Mouse (Mus musculus) neural tube, embryonic 11.5 days (tissue): ENCODE results near the gene Ctss. TPM values are rescaled to one million over a fixed set of nuclear protein-coding genes. Genes with fewer than 3 reads are reported as not detected.

Experiments used
- ATAC-seq: fragments of 200-750 bp; cut with Nextera tagmentation; 2 replicates; pipeline ENCODE4 v1.8.0; 2017; ENCODE audit warnings: moderate number of reproducible peaks, mild to moderate bottlenecking, moderate TSS enrichment, moderate library complexity; ENCODE audit not compliant: insufficient read depth, low FRiP score, low TSS enrichment
- DNase-seq: peaks from one replicate; pipeline ENCODE4 v3.0.0-alpha.2; 2015; ENCODE audit warnings: low spot score
- H3K27ac ChIP-seq: fragments of 300-500 bp; sonication (generic); 2 replicates; pipeline ENCODE4 v1.5.1; 2014; ENCODE audit warnings: low read depth, mild to moderate bottlenecking, low read length
- H3K27me3 ChIP-seq: fragments of 300-500 bp; sonication (generic); 2 replicates; pipeline ENCODE4 v1.6.1; 2014; ENCODE audit warnings: mild to moderate bottlenecking, low read length, mixed read lengths; ENCODE audit not compliant: control insufficient read depth, insufficient read depth
- H3K36me3 ChIP-seq: fragments of 300-500 bp; sonication (generic); 2 replicates; pipeline ENCODE4 v1.6.1; 2014; ENCODE audit warnings: mild to moderate bottlenecking, low read length, moderate library complexity, mixed read lengths; ENCODE audit not compliant: control insufficient read depth, insufficient read depth
- H3K4me1 ChIP-seq: fragments of 300-500 bp; sonication (generic); 2 replicates; pipeline ENCODE4 v1.6.1; 2014; ENCODE audit warnings: low read length, mixed read lengths; ENCODE audit not compliant: control insufficient read depth, insufficient read depth
- H3K4me2 ChIP-seq: fragments of 300-500 bp; sonication (generic); 2 replicates; pipeline ENCODE4 v1.6.1; 2014; ENCODE audit warnings: low read depth, mild to moderate bottlenecking, moderate library complexity
- H3K4me3 ChIP-seq: fragments of 300-500 bp; sonication (generic); 2 replicates; pipeline ENCODE4 v1.5.1; 2014; ENCODE audit warnings: low read depth, low read length
- H3K9ac ChIP-seq: fragments of 300-500 bp; sonication (generic); 2 replicates; pipeline ENCODE4 v1.6.1; 2014; ENCODE audit warnings: mild to moderate bottlenecking, low read length
- H3K9me3 ChIP-seq: fragments of 300-500 bp; sonication (generic); 2 replicates; pipeline ENCODE4 v1.6.1; 2016; ENCODE audit warnings: low read length; ENCODE audit not compliant: control insufficient read depth
- WGBS: fragments of 180-500 bp; shearing (Covaris S2); extraction: QIAGEN DNeasy Blood & Tissue Kit; methylation state at CpG from one replicate; pipeline ENCODE4 v1.1.7; 2014; 5-methylcytosine and 5-hydroxymethylcytosine counted together
- polyA plus RNA-seq: library from polyadenylated mRNA; unstranded; fragments of >200 nt; fragmentation: Nextera tagmentation; extraction: Ambion mirVana; gene quantifications from 2 replicates; pipeline ENCODE4 v1.2.1, GENCODE M21; 2014

Ctss gene
- polyA plus RNA-seq, 1 experiment from 2014 or later = 8.8 TPM

GRCm38 (mm10) chr3:95523662-95524061 is 2.9 kb upstream of the Ctss start:
- Histone ChIP-seq H3K4me1 (no peaks in the 10 kb centered on the region), H3K4me3 (no peak overlapping the region), H3K36me3 (no peaks in the 10 kb centered on the region), H3K9me3 (no peaks in the 10 kb centered on the region), H3K9ac (no peak overlapping the region), H3K4me2 (no peak overlapping the region), H3K27ac (no peak overlapping the region), H3K27me3 (no peaks in the 10 kb centered on the region)
- 74% methylated on average over 3 of the region's 3 CpGs for WGBS
- ATAC-seq (no peak), DNase-seq (peak; percentile 10)

- Histone ChIP-seq H3K9me3 (no peaks in the 10 kb centered on the region), H3K9ac (no peak overlapping the region), H3K27ac (no peak overlapping the region), H3K27me3 (no peaks in the 10 kb centered on the region), H3K4me1 (no peaks in the 10 kb centered on the region), H3K4me2 (no peak overlapping the region), H3K36me3 (no peaks in the 10 kb centered on the region), H3K4me3 (no peak overlapping the region)
- 79% methylated on average over 2 of the region's 2 CpGs for WGBS
- DNase-seq (no peak), ATAC-seq (no peak)
Observed at GRCm38 (mm10) chr3:95524673-95525072, 1.9 kb upstream of the Ctss start.

DNA sequence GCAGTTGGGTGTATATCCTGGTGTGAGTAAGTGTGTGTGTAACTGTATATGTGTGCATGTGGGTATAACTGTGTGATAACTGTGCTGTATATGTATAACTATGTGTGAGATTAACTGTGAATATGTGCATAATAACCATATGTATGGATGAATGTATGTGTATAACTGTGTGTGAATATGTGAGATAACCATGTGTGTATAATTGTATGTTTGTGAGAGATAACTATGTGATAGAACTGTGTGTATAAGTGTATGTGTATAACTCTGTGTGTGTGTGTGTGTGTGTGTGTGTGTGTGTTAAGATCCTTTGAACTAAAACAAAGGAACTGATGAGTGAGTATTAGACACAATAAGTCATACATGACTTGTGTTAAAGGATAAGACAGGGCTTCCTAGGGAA is 475 bp upstream of the Ctss start:
- no peaks in the 10 kb centered on the region for H3K36me3 ChIP-seq
- ATAC-seq (no peak), DNase-seq (no peak)
- no peak overlapping the region for H3K4me2 ChIP-seq
- H3K27ac ChIP-seq = no peak overlapping the region
- no peaks in the 10 kb centered on the region for H3K9me3 ChIP-seq
- H3K4me3 ChIP-seq = no peak overlapping the region
- H3K27me3 ChIP-seq = no peaks in the 10 kb centered on the region
- H3K4me1 ChIP-seq = no peaks in the 10 kb centered on the region
- no peak overlapping the region for H3K9ac ChIP-seq

- WGBS = 89% methylated on average over 6 of the region's 6 CpGs
- no peak overlapping the region for H3K4me2 ChIP-seq
- H3K9ac ChIP-seq = no peak overlapping the region
- no peak for ATAC-seq
- no peak overlapping the region for H3K4me3 ChIP-seq
- H3K9me3 ChIP-seq = no peaks in the 10 kb centered on the region
- no peak for DNase-seq
- H3K27ac ChIP-seq = no peak overlapping the region
- H3K27me3 ChIP-seq = no peaks in the 10 kb centered on the region
- no peaks in the 10 kb centered on the region for H3K36me3 ChIP-seq
- H3K4me1 ChIP-seq = no peaks in the 10 kb centered on the region
Observed at GRCm38 (mm10) chr3:95529814-95530213, 3.2 kb downstream of the Ctss start.

DNA sequence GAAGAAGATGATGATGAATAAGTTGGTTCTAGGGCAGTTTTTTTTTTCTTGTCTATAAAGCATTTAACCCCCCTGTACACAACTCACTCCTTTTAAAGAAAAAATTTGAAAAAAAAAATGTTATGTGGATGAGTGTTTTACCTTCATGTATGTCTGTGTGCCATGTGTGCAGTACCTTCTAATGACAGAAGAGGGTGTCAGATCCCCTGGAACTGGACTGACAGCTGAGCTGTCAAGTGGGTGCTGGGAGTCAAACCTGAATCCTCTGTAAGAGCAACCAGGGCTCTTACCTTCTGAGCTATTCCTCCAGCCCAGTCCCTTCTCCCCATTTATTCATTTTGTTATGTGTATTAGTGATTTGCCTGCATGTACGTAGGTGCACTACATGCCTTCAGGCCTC is 4.4 kb downstream of the Ctss start:
- no peak for ATAC-seq
- no peaks in the 10 kb centered on the region for H3K4me1 ChIP-seq
- H3K4me2 ChIP-seq = no peak overlapping the region
- H3K36me3 ChIP-seq = no peaks in the 10 kb centered on the region
- 100% methylated on average over 1 of the region's 1 CpGs for WGBS
- DNase-seq = no peak
- no peaks in the 10 kb centered on the region for H3K9me3 ChIP-seq
- H3K9ac ChIP-seq = no peak overlapping the region
- no peak overlapping the region for H3K4me3 ChIP-seq
- H3K27me3 ChIP-seq = no peaks in the 10 kb centered on the region
- no peak overlapping the region for H3K27ac ChIP-seq

DNA sequence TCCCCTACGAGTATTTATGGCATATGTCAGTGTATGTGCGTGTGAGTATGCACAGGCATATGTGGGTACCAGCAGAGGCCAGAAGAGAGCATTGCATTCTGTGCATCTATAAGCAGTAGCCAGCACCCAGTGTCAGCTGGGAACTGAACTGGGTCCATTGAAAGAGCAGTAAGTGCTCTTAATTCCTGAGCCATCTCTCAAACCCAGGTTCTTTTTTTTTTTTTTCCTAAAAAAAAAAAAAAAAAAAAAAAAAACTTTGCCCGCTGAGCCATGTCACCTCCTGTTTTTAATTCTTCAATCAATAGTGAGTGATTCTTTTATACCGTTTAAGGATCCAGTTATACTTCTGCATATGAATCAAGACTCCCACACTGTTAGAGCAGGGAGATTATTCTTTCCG is 6.8 kb downstream of the Ctss start:
- H3K27me3 ChIP-seq = no peaks in the 10 kb centered on the region
- H3K4me1 ChIP-seq = no peaks in the 10 kb centered on the region
- no peak overlapping the region for H3K27ac ChIP-seq
- WGBS = 89% methylated on average over 5 of the region's 5 CpGs
- H3K9ac ChIP-seq = no peak overlapping the region
- no peaks in the 10 kb centered on the region for H3K9me3 ChIP-seq
- H3K4me3 ChIP-seq = no peak overlapping the region
- H3K36me3 ChIP-seq = no peaks in the 10 kb centered on the region
- no peak for ATAC-seq
- no peak overlapping the region for H3K4me2 ChIP-seq
- DNase-seq = no peak

DNA sequence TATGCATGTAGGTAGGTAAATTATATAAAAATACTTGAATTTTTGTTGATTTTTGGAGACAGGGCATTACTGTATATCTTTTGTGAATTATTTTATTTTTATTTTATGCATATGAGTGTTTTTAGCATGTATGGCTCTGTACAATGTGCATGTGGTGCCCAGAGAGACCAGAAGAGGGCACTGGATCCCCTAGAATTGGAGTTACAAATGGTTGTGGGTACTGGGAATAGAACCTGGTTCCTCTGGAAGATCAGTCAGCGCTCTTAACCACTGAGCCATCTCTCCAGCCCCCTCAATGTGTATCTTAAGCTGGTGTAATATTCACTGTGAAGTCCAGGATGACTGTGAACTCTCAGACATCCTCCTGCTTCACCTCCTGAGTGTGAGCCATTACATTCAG is 8.3 kb downstream of the Ctss start:
- Histone ChIP-seq H3K9me3 (no peaks in the 10 kb centered on the region), H3K36me3 (no peaks in the 10 kb centered on the region), H3K27ac (no peak overlapping the region), H3K27me3 (no peaks in the 10 kb centered on the region), H3K4me1 (no peaks in the 10 kb centered on the region), H3K9ac (no peak overlapping the region), H3K4me3 (no peak overlapping the region), H3K4me2 (no peak overlapping the region)
- WGBS = 83% methylated on average over 1 of the region's 1 CpGs
- ATAC-seq (no peak), DNase-seq (no peak)

DNA sequence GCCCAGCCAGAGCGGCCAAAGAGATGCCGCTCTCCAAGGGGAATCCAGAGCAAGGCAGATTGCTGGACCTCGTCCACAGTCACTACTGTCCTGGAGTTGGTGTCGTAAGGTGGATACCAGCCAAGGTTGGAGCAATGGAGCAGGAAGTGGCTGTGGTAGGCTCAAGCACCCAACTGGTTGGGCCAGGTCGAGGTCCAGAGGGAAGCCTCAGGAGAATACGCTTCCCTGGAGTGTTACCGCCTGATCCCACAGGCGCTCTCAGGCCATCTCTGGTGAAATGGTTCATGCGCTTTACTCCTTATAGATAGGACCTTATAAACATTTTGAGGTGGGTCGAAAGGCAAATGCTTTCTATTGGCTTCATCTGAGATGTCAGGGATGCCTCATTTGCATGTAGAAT is 12.3 kb downstream of the Ctss start:
- Histone ChIP-seq H3K27ac (no peak overlapping the region), H3K9me3 (no peaks in the 10 kb centered on the region), H3K9ac (no peak overlapping the region), H3K27me3 (no peaks in the 10 kb centered on the region), H3K4me3 (no peak overlapping the region), H3K4me2 (no peak overlapping the region), H3K4me1 (no peaks in the 10 kb centered on the region), H3K36me3 (no peaks in the 10 kb centered on the region)
- DNase-seq (no peak), ATAC-seq (no peak)
- 91% methylated on average over 10 of the region's 10 CpGs for WGBS

DNA sequence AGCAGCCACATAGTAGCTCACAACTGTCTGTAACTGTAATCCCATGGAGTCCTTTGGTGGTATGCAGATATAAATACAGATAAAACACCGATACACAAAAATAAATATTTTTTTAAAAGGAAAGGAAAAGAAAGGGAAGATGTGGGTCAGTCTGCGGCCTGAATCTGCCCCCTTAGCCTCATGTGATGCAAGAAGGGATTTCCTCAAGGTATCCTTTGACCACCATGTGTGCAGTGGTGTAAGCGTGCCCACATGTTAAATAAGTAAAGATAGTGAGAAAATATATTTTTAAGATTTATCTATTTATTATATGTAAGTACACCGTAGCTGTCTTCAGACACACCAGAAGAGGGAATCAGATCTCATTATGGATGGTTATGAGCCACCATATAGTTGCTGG is 13.3 kb downstream of the Ctss start:
- Histone ChIP-seq H3K36me3 (no peaks in the 10 kb centered on the region), H3K9me3 (no peaks in the 10 kb centered on the region), H3K27ac (no peak overlapping the region), H3K27me3 (no peaks in the 10 kb centered on the region), H3K4me1 (no peaks in the 10 kb centered on the region), H3K4me3 (no peak overlapping the region), H3K9ac (no peak overlapping the region), H3K4me2 (no peak overlapping the region)
- 96% methylated on average over 4 of the region's 4 CpGs for WGBS
- DNase-seq (no peak), ATAC-seq (no peak)
